ENCODE assay signal across 15 mouse cellular contexts in genomic region chr13:43592681-43593068, GRCm38 (mm10). TPM values are rescaled to one million over a fixed set of nuclear protein-coding genes. Genes with fewer than 3 reads are reported as not detected.
A peak's percentile ranks its signal among the peaks of the same experiment; 100 is the strongest.
DNase-seq lines count a peak whose midpoint lies in the region; ATAC-seq and TF ChIP-seq lines count a peak whose summit lies in the region.
"Had no signal": no experiment of that assay in that cellular context is flagged by ENCODE, and none has a peak within 500 bp of the region (broad histone marks: within the 10 kb centered on the region; RNA-seq: fewer than 3 reads in every experiment).

No protein-coding gene starts in this region.

- no peaks in the 10 kb centered on the region for H3K36me3 ChIP-seq in forebrain, embryonic 13.5 days (ENCODE audit: poor library complexity, severe bottlenecking)
- no peaks in the 10 kb centered on the region for H3K36me3 ChIP-seq in forebrain, embryonic 11.5 days (ENCODE audit: control insufficient read depth, insufficient read depth, low read length)
- H3K36me3 ChIP-seq in heart, embryonic 16.5 days (ENCODE audit: control insufficient read depth, insufficient read depth) = no peaks in the 10 kb centered on the region
- H3K36me3 ChIP-seq in lung, embryonic 16.5 days (ENCODE audit: control insufficient read depth, insufficient read depth, low read length) = no peaks in the 10 kb centered on the region
- no peaks in the 10 kb centered on the region for H3K36me3 ChIP-seq in forebrain, embryonic 14.5 days (ENCODE audit: control insufficient read depth, insufficient read depth, low read length)
- no peaks in the 10 kb centered on the region for H3K36me3 ChIP-seq in midbrain, postnatal 0 days (ENCODE audit: insufficient read depth, low read length)
- H3K36me3 ChIP-seq: limb, embryonic 15.5 days; midbrain, embryonic 10.5 days had no signal

- no peak for DNase-seq in forebrain, embryonic 11.5 days (ENCODE audit: low spot score)
- DNase-seq in heart, adult 8-10 months (ENCODE audit: low spot score) = no peak
- DNase-seq in lung, adult 18-20 months = no peak
- no peak for DNase-seq in forebrain, embryonic 14.5 days (ENCODE audit: low spot score)
- DNase-seq in midbrain, postnatal 0 days (ENCODE audit: low spot score) = no peak
- DNase-seq: adrenal gland, postnatal 10 days; kidney, postnatal 10 days; liver, postnatal 0 days; thymus, adult 2 months had no signal

- no peak overlapping the region for H3K4me3 ChIP-seq in forebrain, embryonic 13.5 days
- H3K4me3 ChIP-seq in forebrain, embryonic 11.5 days (ENCODE audit: low read depth, low read length) = no peak overlapping the region
- peak overlapping the region; percentile 17; the same call in 1 of the 2 replicates for H3K4me3 ChIP-seq in heart, embryonic 16.5 days (ENCODE audit: low read length)
- H3K4me3 ChIP-seq in lung, embryonic 16.5 days (ENCODE audit: low read length) = no peak overlapping the region
- no peak overlapping the region for H3K4me3 ChIP-seq in forebrain, embryonic 14.5 days (ENCODE audit: low read depth, low read length)
- H3K4me3 ChIP-seq in midbrain, postnatal 0 days (ENCODE audit: low read depth, low read length) = no peak overlapping the region
- H3K4me3 ChIP-seq: limb, embryonic 15.5 days; midbrain, embryonic 10.5 days had no signal

- peak overlapping the region; percentile 40 for H3K4me2 ChIP-seq in forebrain, embryonic 13.5 days
- H3K4me2 ChIP-seq in forebrain, embryonic 11.5 days (ENCODE audit: low read depth, low read length, severe bottlenecking) = no peak overlapping the region
- H3K4me2 ChIP-seq in heart, embryonic 16.5 days (ENCODE audit: low read depth, low read length) = peak overlapping the region; percentile 48
- 0 out of 2 replicates have a peak overlapping the region, but pooled peaks have one; percentile 5 for H3K4me2 ChIP-seq in lung, embryonic 16.5 days (ENCODE audit: low read depth, low read length)
- peak overlapping the region; percentile 14; the same call in 1 of the 2 replicates for H3K4me2 ChIP-seq in forebrain, embryonic 14.5 days (ENCODE audit: low read length)
- H3K4me2 ChIP-seq in midbrain, postnatal 0 days (ENCODE audit: low read depth, low read length, poor library complexity, severe bottlenecking) = no peak overlapping the region
- H3K4me2 ChIP-seq: limb, embryonic 15.5 days had no signal

- H3K27ac ChIP-seq in forebrain, embryonic 13.5 days = no peak overlapping the region
- H3K27ac ChIP-seq in forebrain, embryonic 11.5 days (ENCODE audit: low read depth, low read length) = no peak overlapping the region
- H3K27ac ChIP-seq in heart, embryonic 16.5 days (ENCODE audit: low read length) = no peak overlapping the region
- no peak overlapping the region for H3K27ac ChIP-seq in lung, embryonic 16.5 days (ENCODE audit: low read length)
- H3K27ac ChIP-seq in forebrain, embryonic 14.5 days (ENCODE audit: low read depth, low read length) = peak overlapping the region; percentile 39; the same call in 1 of the 2 replicates
- H3K27ac ChIP-seq in midbrain, postnatal 0 days (ENCODE audit: low read depth, low read length) = no peak overlapping the region
- H3K27ac ChIP-seq: limb, embryonic 15.5 days; midbrain, embryonic 10.5 days had no signal

- ATAC-seq in forebrain, embryonic 13.5 days = no peak
- no peak for ATAC-seq in forebrain, embryonic 11.5 days (replicated peaks; ENCODE audit: low FRiP score)
- no peak for ATAC-seq in heart, embryonic 16.5 days (replicated peaks; ENCODE audit: extremely low read depth, insufficient read depth, low FRiP score)
- no peak for ATAC-seq in lung, embryonic 16.5 days (ENCODE audit: low read depth)
- peak; percentile 11; the same call in 1 of the 2 replicates for ATAC-seq in forebrain, embryonic 14.5 days
- no peak for ATAC-seq in midbrain, postnatal 0 days (ENCODE audit: low FRiP score)
- ATAC-seq: inflammation-experienced regulatory T-cells, adult 6 months; liver, postnatal 0 days had no signal

- no peaks in the 10 kb centered on the region for H3K9me3 ChIP-seq in forebrain, embryonic 13.5 days (replicated peaks)
- H3K9me3 ChIP-seq in forebrain, embryonic 11.5 days (ENCODE audit: control insufficient read depth, low read length) = no peaks in the 10 kb centered on the region
- no peaks in the 10 kb centered on the region for H3K9me3 ChIP-seq in heart, embryonic 16.5 days (replicated peaks; ENCODE audit: control insufficient read depth, low read length)
- no peaks in the 10 kb centered on the region for H3K9me3 ChIP-seq in lung, embryonic 16.5 days (ENCODE audit: control insufficient read depth, low read length)
- no peaks in the 10 kb centered on the region for H3K9me3 ChIP-seq in forebrain, embryonic 14.5 days (replicated peaks; ENCODE audit: control insufficient read depth, low read length)
- no peaks in the 10 kb centered on the region for H3K9me3 ChIP-seq in midbrain, postnatal 0 days (ENCODE audit: low read length)
- H3K9me3 ChIP-seq: limb, embryonic 15.5 days; midbrain, embryonic 10.5 days had no signal

- TF ChIP-seq CTCF in midbrain, postnatal 0 days (IDR thresholded peaks at IDR 0.05) = no peak

- H3K9ac ChIP-seq in forebrain, embryonic 13.5 days = no peak overlapping the region
- no peak overlapping the region for H3K9ac ChIP-seq in forebrain, embryonic 11.5 days (ENCODE audit: low read length)
- H3K9ac ChIP-seq in heart, embryonic 16.5 days (ENCODE audit: low read length) = peak overlapping the region; percentile 53
- H3K9ac ChIP-seq in lung, embryonic 16.5 days (ENCODE audit: low read length) = no peak overlapping the region
- H3K9ac ChIP-seq in forebrain, embryonic 14.5 days (ENCODE audit: low read length) = no peak overlapping the region
- H3K9ac ChIP-seq in midbrain, postnatal 0 days (replicated peaks; ENCODE audit: low read length, poor library complexity, severe bottlenecking) = no peak overlapping the region
- H3K9ac ChIP-seq: limb, embryonic 15.5 days; liver, postnatal 0 days had no signal

- H3K4me1 ChIP-seq in forebrain, embryonic 13.5 days = peaks cover 18% of the 10 kb centered on the region
- no peaks in the 10 kb centered on the region for H3K4me1 ChIP-seq in forebrain, embryonic 11.5 days (replicated peaks; ENCODE audit: control insufficient read depth, insufficient read depth, low read length)
- peaks cover 8% of the 10 kb centered on the region for H3K4me1 ChIP-seq in heart, embryonic 16.5 days (ENCODE audit: control insufficient read depth, insufficient read depth, low read length)
- H3K4me1 ChIP-seq in lung, embryonic 16.5 days (replicated peaks; ENCODE audit: control insufficient read depth, insufficient read depth, low read length) = 0 out of 2 replicates have a peak, but pooled peaks cover 2% of the 10 kb centered on the region
- peaks cover 6% of the 10 kb centered on the region; the same call in 1 of the 2 replicates for H3K4me1 ChIP-seq in forebrain, embryonic 14.5 days (ENCODE audit: control insufficient read depth, insufficient read depth, low read length)
- no peaks in the 10 kb centered on the region for H3K4me1 ChIP-seq in midbrain, postnatal 0 days (ENCODE audit: insufficient read depth, low read length)

- no peaks in the 10 kb centered on the region for H3K27me3 ChIP-seq in forebrain, embryonic 13.5 days
- no peaks in the 10 kb centered on the region for H3K27me3 ChIP-seq in forebrain, embryonic 11.5 days (ENCODE audit: control insufficient read depth, insufficient read depth, low read length)
- 0 out of 2 replicates have a peak, but pooled peaks cover 3% of the 10 kb centered on the region for H3K27me3 ChIP-seq in heart, embryonic 16.5 days (ENCODE audit: control insufficient read depth, insufficient read depth, low read length)
- no peaks in the 10 kb centered on the region for H3K27me3 ChIP-seq in lung, embryonic 16.5 days (ENCODE audit: control insufficient read depth, insufficient read depth, low read depth, low read length)
- 0 out of 2 replicates have a peak, but pooled peaks cover 2% of the 10 kb centered on the region for H3K27me3 ChIP-seq in forebrain, embryonic 14.5 days (replicated peaks; ENCODE audit: control insufficient read depth, insufficient read depth, low read length)
- no peaks in the 10 kb centered on the region for H3K27me3 ChIP-seq in midbrain, postnatal 0 days (ENCODE audit: insufficient read depth, low read length)
- H3K27me3 ChIP-seq: limb, embryonic 15.5 days had no signal

- 54% methylated on average over 8 of the region's 8 CpGs for WGBS in forebrain, embryonic 13.5 days
- WGBS in forebrain, embryonic 11.5 days = 72% methylated on average over 8 of the region's 8 CpGs
- 42% methylated on average over 8 of the region's 8 CpGs for WGBS in heart, embryonic 16.5 days
- WGBS in lung, embryonic 16.5 days = 42% methylated on average over 8 of the region's 8 CpGs
- WGBS in forebrain, embryonic 14.5 days = 58% methylated on average over 8 of the region's 8 CpGs
- whole genome bisulfite sequencing in midbrain, postnatal 0 days = 74% methylated on average over 8 of the region's 8 CpGs

RNA-seq across cellular contexts. Expression of gene Rnf182, which starts 22.8 kb away (rescaled TPM):
- polyA plus RNA-seq in forebrain, embryonic 13.5 days (2015; fragmentation: Nextera tagmentation; extraction: Ambion mirVana) = 24.8 and 26.3 TPM in 2 replicates
- 10.0 and 13.5 TPM in 2 replicates for polyA plus RNA-seq in forebrain, embryonic 11.5 days (2014; fragmentation: Nextera tagmentation; extraction: Ambion mirVana)
- 1.7 and 2.3 TPM in 2 replicates for polyA plus RNA-seq in heart, embryonic 16.5 days (2015; fragmentation: Nextera tagmentation; extraction: Ambion mirVana)
- under 1 TPM in 2 of 4 experiments, not detected in 2; 0.09 to 0.16 TPM for total RNA-seq in heart, adult 8-10 months (2022)
- polyA plus RNA-seq in lung, embryonic 16.5 days (2015; fragmentation: Nextera tagmentation; extraction: Ambion mirVana) = 3.6 and 4.3 TPM in 2 replicates
- 35.0 and 46.6 TPM in 2 replicates for polyA plus RNA-seq in forebrain, embryonic 14.5 days (2014; fragmentation: Nextera tagmentation; extraction: Ambion mirVana)
- total RNA-seq in midbrain, postnatal 0 days (2014; rRNA removed) = 6.0 and 10.2 TPM in 2 replicates
- polyA plus RNA-seq in midbrain, postnatal 0 days (2015; fragmentation: Nextera tagmentation; extraction: Ambion mirVana) = 22.2 and 25.5 TPM in 2 replicates
- polyA plus RNA-seq: inflammation-experienced regulatory T-cells, adult 6 months; liver, postnatal 0 days had no signal

RNA-seq across cellular contexts. Expression of gene Mcur1, which starts 32.7 kb away (rescaled TPM):
- 9.3 and 9.6 TPM in 2 replicates for polyA plus RNA-seq in forebrain, embryonic 13.5 days (2015; fragmentation: Nextera tagmentation; extraction: Ambion mirVana)
- 12.2 and 12.9 TPM in 2 replicates for polyA plus RNA-seq in forebrain, embryonic 11.5 days (2014; fragmentation: Nextera tagmentation; extraction: Ambion mirVana)
- 14.7 and 16.9 TPM in 2 replicates for polyA plus RNA-seq in heart, embryonic 16.5 days (2015; fragmentation: Nextera tagmentation; extraction: Ambion mirVana)
- total RNA-seq in heart, adult 8-10 months (2022) = 10 to 100 TPM; 43.2 to 51.2 (median 48.7) TPM
- polyA plus RNA-seq in lung, embryonic 16.5 days (2015; fragmentation: Nextera tagmentation; extraction: Ambion mirVana) = 15.9 and 16.4 TPM in 2 replicates
- 7.2 and 7.6 TPM in 2 replicates for polyA plus RNA-seq in forebrain, embryonic 14.5 days (2014; fragmentation: Nextera tagmentation; extraction: Ambion mirVana)
- 9.9 and 10.9 TPM in 2 replicates for total RNA-seq in midbrain, postnatal 0 days (2014; rRNA removed)
- 6.1 and 7.0 TPM in 2 replicates for polyA plus RNA-seq in midbrain, postnatal 0 days (2015; fragmentation: Nextera tagmentation; extraction: Ambion mirVana)

Comparison
In these comparisons a context has a peak if more than half of its experiments do, and no peak if none do; other contexts are left out.
1. H3K4me2 ChIP-seq: peak in forebrain, embryonic 13.5 days (single experiment), heart, embryonic 16.5 days (single experiment), lung, embryonic 16.5 days (single experiment) and forebrain, embryonic 14.5 days (single experiment); none in forebrain, embryonic 11.5 days (single experiment) and midbrain, postnatal 0 days (single experiment).